Mouse (Mus musculus): ENCODE data around the gene Gm10271.

DNA sequence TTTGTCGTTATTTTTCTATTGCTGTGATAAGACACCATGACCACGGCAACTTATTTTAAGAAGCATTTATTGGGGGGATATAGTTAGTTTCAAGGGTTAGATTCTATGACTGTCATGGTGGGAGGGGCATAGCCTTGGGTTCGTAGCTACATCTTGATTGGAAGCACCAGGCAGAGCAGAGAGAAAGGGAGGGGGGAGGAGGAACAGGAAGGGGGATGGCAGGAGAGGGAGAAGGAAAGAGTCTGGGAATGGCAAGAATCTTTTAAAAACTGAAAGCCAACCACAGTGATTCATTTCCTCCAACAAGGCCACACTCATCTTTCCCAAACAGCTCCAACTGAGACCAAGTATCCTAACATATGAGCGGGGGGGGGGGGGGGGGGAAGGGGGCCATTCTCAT is 10.1 kb upstream of the Gm10271 start:
- TF ChIP-seq CTCF (IDR thresholded peaks at IDR 0.05; ENCODE audit: low read depth), result no peak
- no peak for TF ChIP-seq EP300 (optimal IDR thresholded peaks at IDR 0.05)
